Mouse (Mus musculus) MEL (cell line): Measurements from ENCODE around the gene Sox5. TPM values are rescaled to one million over a fixed set of nuclear protein-coding genes. Genes with fewer than 3 reads are reported as not detected.

ENCODE experiments used
- DNase-seq: peaks from one replicate; pipeline ENCODE4 v3.0.0; 2011; ENCODE audit warnings: low read depth, low spot score
- H3K27ac ChIP-seq: 2 replicates; pipeline ENCODE4 v1.5.1; 2012; ENCODE audit warnings: low read depth, mild to moderate bottlenecking, control low read depth, low read length, moderate library complexity; ENCODE audit not compliant: control insufficient read depth
- H3K27me3 ChIP-seq, 2 experiments: fragments of 150-350 bp in 1 of 2; sonication (generic) in 1 of 2; 2 replicates each; pipeline ENCODE4 v1.6.1; 2012; ENCODE audit warnings: low read length in 2 of 2, mild to moderate bottlenecking in 2 of 2, improper control_type of control experiment in 1 of 2, moderate library complexity in 1 of 2; ENCODE audit not compliant: insufficient read depth in 2 of 2, control insufficient read depth in 1 of 2
- H3K36me3 ChIP-seq, 2 experiments: 2 replicates each; pipeline ENCODE4 v1.6.1; 2012 to 2014; ENCODE audit warnings: low read length in 2 of 2, improper control_type of control experiment in 1 of 2, inconsistent platforms in 1 of 2, mild to moderate bottlenecking in 1 of 2; ENCODE audit not compliant: insufficient read depth in 2 of 2, control insufficient read depth in 1 of 2
- H3K4me1 ChIP-seq, 2 experiments: fragments of 150-350 bp in 1 of 2; sonication (generic) in 1 of 2; 2 replicates each; pipeline ENCODE4 v1.6.1; 2012; ENCODE audit warnings: low read length in 2 of 2, improper control_type of control experiment in 1 of 2, mild to moderate bottlenecking in 1 of 2; ENCODE audit not compliant: insufficient read depth in 2 of 2, control insufficient read depth in 1 of 2
- H3K4me3 ChIP-seq, 2 experiments: fragments of 150-350 bp in 1 of 2; sonication (generic) in 1 of 2; 2 replicates each; pipeline ENCODE4 v1.5.1; 2012; ENCODE audit warnings: low read depth in 2 of 2, low read length in 2 of 2, mild to moderate bottlenecking in 2 of 2, moderate library complexity in 2 of 2, control low read depth in 1 of 2, improper control_type of control experiment in 1 of 2; ENCODE audit not compliant: control insufficient read depth in 1 of 2, insufficient read depth in 1 of 2
- H3K79me2 ChIP-seq: 2 replicates; pipeline ENCODE4 v1.6.1; 2012; ENCODE audit warnings: mild to moderate bottlenecking, low read length, moderate library complexity; ENCODE audit not compliant: control insufficient read depth, poor library complexity, insufficient read depth
- H3K9ac ChIP-seq: 2 replicates; pipeline ENCODE4 v1.6.1; 2012; ENCODE audit warnings: low read depth, mild to moderate bottlenecking, control low read depth, low read length, moderate library complexity; ENCODE audit not compliant: control insufficient read depth, poor library complexity, severe bottlenecking
- H3K9me3 ChIP-seq: fragments of 150-350 bp; sonication (generic); replicated peaks from 2 replicates; pipeline ENCODE4 v1.6.1; 2012; ENCODE audit warnings: mild to moderate bottlenecking, low read length, improper control_type of control experiment, moderate library complexity; ENCODE audit not compliant: insufficient read depth
- CHD1 ChIP-seq: IDR thresholded peaks from 2 replicates; pipeline ENCODE4 v1.6.1; 2012; ENCODE audit warnings: low read depth, mild to moderate bottlenecking, inconsistent platforms, low read length, improper control_type of control experiment
- CTCF ChIP-seq, 3 experiments: IDR thresholded peaks in 2 of 3; conservative IDR thresholded peaks in 1 of 3; 2 replicates each; pipeline ENCODE4 v1.5.1; 2011 to 2012; ENCODE audit warnings: low read length in 3 of 3, low read depth in 2 of 3, mild to moderate bottlenecking in 2 of 3, improper control_type of control experiment in 1 of 3, inconsistent platforms in 1 of 3, mixed read lengths in 1 of 3, moderate library complexity in 1 of 3; ENCODE audit not compliant: control insufficient read depth in 1 of 3, insufficient read depth in 1 of 3, poor library complexity in 1 of 3, severe bottlenecking in 1 of 3
- ELF1 ChIP-seq: IDR thresholded peaks from 2 replicates; pipeline ENCODE4 v1.6.1; 2014; ENCODE audit warnings: low read depth, mild to moderate bottlenecking, inconsistent platforms, low read length, improper control_type of control experiment, moderate library complexity
- EP300 ChIP-seq, 2 experiments: IDR thresholded peaks; 2 replicates each; pipeline ENCODE4 v1.6.1; 2011; ENCODE audit warnings: improper control_type of control experiment in 2 of 2, low read length in 2 of 2, low read depth in 1 of 2, mild to moderate bottlenecking in 1 of 2
- GABPA ChIP-seq: IDR thresholded peaks from 2 replicates; pipeline ENCODE4 v1.6.1; 2012; ENCODE audit warnings: low read depth, mild to moderate bottlenecking, inconsistent platforms, low read length, improper control_type of control experiment, moderate library complexity
- HCFC1 ChIP-seq: IDR thresholded peaks from 2 replicates; pipeline ENCODE4 v1.6.1; 2012; ENCODE audit warnings: low read depth, mild to moderate bottlenecking, inconsistent platforms, low read length, improper control_type of control experiment, moderate library complexity
- JUND ChIP-seq: IDR thresholded peaks from 2 replicates; pipeline ENCODE4 v1.6.1; 2011; ENCODE audit warnings: low read depth, mild to moderate bottlenecking, improper control_type of control experiment, low read length
- MXI1 ChIP-seq: IDR thresholded peaks from 2 replicates; pipeline ENCODE4 v1.6.1; 2011; ENCODE audit warnings: mild to moderate bottlenecking, low read depth, low read length, improper control_type of control experiment
- NELFE ChIP-seq: IDR thresholded peaks from 2 replicates; pipeline ENCODE4 v1.6.1; 2011; ENCODE audit warnings: low read depth, low read length, improper control_type of control experiment
- POLR2A ChIP-seq, 2 experiments: IDR thresholded peaks; 2 replicates each; pipeline ENCODE4 v1.6.1; 2011 to 2012; ENCODE audit warnings: low read length in 2 of 2, mild to moderate bottlenecking in 2 of 2, control low read depth in 1 of 2, improper control_type of control experiment in 1 of 2, low read depth in 1 of 2, moderate library complexity in 1 of 2; ENCODE audit not compliant: control insufficient read depth in 1 of 2, insufficient read depth in 1 of 2, poor library complexity in 1 of 2
- RCOR1 ChIP-seq: IDR thresholded peaks from 2 replicates; pipeline ENCODE4 v1.6.1; 2012; ENCODE audit warnings: low read depth, mild to moderate bottlenecking, inconsistent platforms, low read length, improper control_type of control experiment
- SMC3 ChIP-seq: IDR thresholded peaks from 2 replicates; pipeline ENCODE4 v1.6.1; 2011; ENCODE audit warnings: low read depth, low read length, improper control_type of control experiment
- TCF12 ChIP-seq: IDR thresholded peaks from 2 replicates; pipeline ENCODE4 v1.6.1; 2014; ENCODE audit warnings: low read depth, mild to moderate bottlenecking, inconsistent platforms, low read length, improper control_type of control experiment, moderate library complexity
- UBTF ChIP-seq: IDR thresholded peaks from 2 replicates; pipeline ENCODE4 v1.6.1; 2012; ENCODE audit warnings: low read depth, mild to moderate bottlenecking, inconsistent platforms, low read length, improper control_type of control experiment, moderate library complexity, borderline replicate concordance; ENCODE audit not compliant: insufficient read depth
- USF1 ChIP-seq: IDR thresholded peaks from 2 replicates; pipeline ENCODE4 v1.6.1; 2014; ENCODE audit warnings: low read depth, mild to moderate bottlenecking, inconsistent platforms, low read length, improper control_type of control experiment, moderate library complexity
- USF2 ChIP-seq, 2 experiments: IDR thresholded peaks; 2 replicates each; pipeline ENCODE4 v1.6.1; 2011 to 2012; ENCODE audit warnings: improper control_type of control experiment in 2 of 2, low read length in 2 of 2, borderline replicate concordance in 1 of 2, inconsistent platforms in 1 of 2, low read depth in 1 of 2, mild to moderate bottlenecking in 1 of 2; ENCODE audit not compliant: insufficient read depth in 1 of 2
- ZC3H11A ChIP-seq: IDR thresholded peaks from 2 replicates; pipeline ENCODE4 v1.6.1; 2012; ENCODE audit warnings: low read depth, mild to moderate bottlenecking, inconsistent platforms, low read length, improper control_type of control experiment
- ZNF384 ChIP-seq: IDR thresholded peaks from 2 replicates; pipeline ENCODE4 v1.6.1; 2012; ENCODE audit warnings: low read depth, mild to moderate bottlenecking, inconsistent platforms, low read length, improper control_type of control experiment
- polyA plus RNA-seq, 2 experiments: library from polyadenylated mRNA; stranded (reverse) in 1 of 2; unstranded in 1 of 2; fragments of >175 nt in 1 of 2; fragments of >200 nt in 1 of 2; gene quantifications; 2 replicates each; pipeline versions ENCODE4 v1.2.1 to v1.2.4; 2012; ENCODE audit warnings: low replicate concordance in 2 of 2, low read depth in 1 of 2; ENCODE audit not compliant: insufficient read length in 2 of 2, insufficient read depth in 1 of 2, missing spikeins in 1 of 2
- total RNA-seq: library from RNA; depleted of rRNA; stranded (reverse); fragments of 300-350 nt; gene quantifications from 2 replicates; pipeline ENCODE4 v1.2.3, GENCODE M21; 2012

Sox5 gene
- total and polyA plus RNA-seq, 3 experiments: 0.19 to 3.0 TPM; not detected in 1

DNA sequence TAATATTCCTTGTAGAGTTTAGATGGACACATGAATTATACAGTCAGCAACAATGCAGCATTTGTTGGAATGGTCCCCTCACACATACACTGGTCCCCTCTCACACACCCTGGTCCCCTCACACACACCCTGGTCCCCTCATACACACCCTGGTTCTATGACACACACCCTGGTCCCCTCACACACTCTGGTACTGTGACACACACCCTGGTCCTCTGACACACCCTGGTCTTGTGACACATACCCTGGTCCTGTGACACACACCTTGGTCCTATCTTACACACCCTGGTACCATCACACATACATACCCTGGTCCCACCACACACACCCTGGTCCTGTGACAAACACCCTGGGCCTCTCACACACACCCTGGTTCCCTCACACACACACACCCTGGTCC is 794.2 kb downstream of the Sox5 start:
- Histone ChIP-seq H3K4me1 (no peaks in the 10 kb centered on the region), H3K9me3 (no peaks in the 10 kb centered on the region), H3K27me3 (no peaks in the 10 kb centered on the region), H3K27ac (no peak overlapping the region), H3K4me3 (no peak overlapping the region), H3K36me3 (no peaks in the 10 kb centered on the region), H3K9ac (no peak overlapping the region), H3K79me2 (no peaks in the 10 kb centered on the region)
- TF ChIP-seq RCOR1 (no peak), USF2 (IDR thresholded peaks at IDR 0.05; ENCODE audit: borderline replicate concordance in 1 of 2, insufficient read depth in 1 of 2, low read depth in 1 of 2, low read length in 2 of 2) (no peak)
- DNase-seq: no peak

- H3K27ac ChIP-seq: no peak overlapping the region
- no peak for DNase-seq
- H3K9ac ChIP-seq: no peak overlapping the region
- H3K9me3 ChIP-seq: no peaks in the 10 kb centered on the region
- H3K36me3 ChIP-seq: no peaks in the 10 kb centered on the region
- H3K27me3 ChIP-seq: no peaks in the 10 kb centered on the region
- H3K4me3 ChIP-seq: no peak overlapping the region
- no peak for TF ChIP-seq SMC3
- TF ChIP-seq ZNF384: no peak
- TF ChIP-seq JUND: no peak
- TF ChIP-seq CHD1: no peak
- no peak for TF ChIP-seq POLR2A (IDR thresholded peaks at IDR 0.05; ENCODE audit: control insufficient read depth in 1 of 2, insufficient read depth in 1 of 2, low read depth in 1 of 2, low read length in 2 of 2, poor library complexity in 1 of 2)
- TF ChIP-seq EP300 (IDR thresholded peaks at IDR 0.05; ENCODE audit: low read depth in 1 of 2, low read length in 2 of 2): no peak
- TF ChIP-seq CTCF (IDR thresholded peaks at IDR 0.05 in 2 of 3, conservative IDR thresholded peaks at IDR 0.05 in 1 of 3; ENCODE audit: control insufficient read depth in 1 of 3, insufficient read depth in 1 of 3, low read depth in 2 of 3, low read length in 3 of 3, poor library complexity in 1 of 3, severe bottlenecking in 1 of 3): no peak
- TF ChIP-seq MXI1: no peak
- TF ChIP-seq ELF1: no peak
- TF ChIP-seq TCF12: no peak
- TF ChIP-seq USF1: no peak
- TF ChIP-seq GABPA: no peak
- no peak for TF ChIP-seq UBTF
- TF ChIP-seq NELFE: no peak
- no peak for TF ChIP-seq ZC3H11A
- TF ChIP-seq HCFC1: no peak
- no peaks in the 10 kb centered on the region for H3K79me2 ChIP-seq
- H3K4me1 ChIP-seq: no peaks in the 10 kb centered on the region
Measured at GRCm38 (mm10) chr6:143980131-143980530, 801.6 kb downstream of the Sox5 start.
